Mouse (Mus musculus) hematopoietic stem cell, adult 5-6 weeks (primary cell): ENCODE measurements around the gene Aasdhppt. TPM values are rescaled to one million over a fixed set of nuclear protein-coding genes. Genes with fewer than 3 reads are reported as not detected.

Experiments used
- ATAC-seq, 2 experiments: fragments of 125-278 bp in 1 of 2; replicated peaks in 1 of 2; 2 replicates each; pipeline ENCODE4 v1.8.0; 2016 to 2017; ENCODE audit warnings: inconsistent platforms in 2 of 2, mild to moderate bottlenecking in 2 of 2, moderate number of reproducible peaks in 2 of 2, low read depth in 1 of 2, moderate TSS enrichment in 1 of 2; ENCODE audit not compliant: low FRiP score in 2 of 2, poor library complexity in 2 of 2, severe bottlenecking in 2 of 2, insufficient read depth in 1 of 2, low TSS enrichment in 1 of 2
- total RNA-seq: library from RNA; stranded (forward); fragments of 172-1452, 232-1000 nt; gene quantifications from 2 replicates; pipeline ENCODE4 v1.2.3, GENCODE M21; 2017

The Aasdhppt gene
- total RNA-seq = 28.6 and 36.1 TPM in 2 replicates

DNA sequence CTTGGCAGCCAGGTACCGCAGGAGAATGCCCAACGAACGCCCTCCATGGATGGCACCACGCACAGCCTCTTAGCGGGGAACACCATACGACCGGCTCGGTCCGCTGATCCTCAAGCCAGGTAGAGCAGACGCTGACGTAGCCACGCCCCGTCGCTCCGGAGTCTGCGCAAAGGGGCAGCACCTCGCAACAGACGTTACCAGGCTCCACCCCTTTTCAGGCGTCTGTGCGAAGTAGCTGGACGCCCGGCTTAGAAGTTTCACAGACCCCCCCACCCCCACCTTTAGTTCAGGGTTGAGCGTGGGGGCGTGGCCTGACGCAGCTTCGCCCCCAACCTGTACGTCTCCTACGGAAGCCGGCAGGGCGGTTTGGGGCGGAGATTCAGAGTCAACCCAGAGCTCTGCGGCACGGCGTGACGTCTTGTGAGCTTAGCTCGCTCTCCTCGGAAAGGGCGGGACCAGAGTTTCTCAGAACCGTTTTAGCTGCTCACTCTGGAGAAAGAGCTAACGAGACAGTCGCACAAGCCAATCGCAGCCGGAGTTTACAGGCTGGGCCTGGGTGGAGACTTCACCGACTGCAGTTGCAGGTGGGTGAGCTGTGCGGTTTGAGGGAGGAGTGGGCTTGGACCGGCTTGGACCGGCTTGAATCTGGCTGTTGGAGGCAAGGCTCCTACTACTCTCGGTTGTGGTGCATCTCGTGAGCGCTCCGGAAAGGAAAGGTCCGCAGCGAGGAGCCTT is at the start of gene Aasdhppt, which contains the start of gene Kbtbd3:
Gene Aasdhppt (minus strand): TSS at position 121 of the 735 bp plus-strand sequence.
Gene Kbtbd3 (plus strand): TSS at position 483 of the 735 bp plus-strand sequence.
- ATAC-seq = peak; percentile 90 to 93

DNA sequence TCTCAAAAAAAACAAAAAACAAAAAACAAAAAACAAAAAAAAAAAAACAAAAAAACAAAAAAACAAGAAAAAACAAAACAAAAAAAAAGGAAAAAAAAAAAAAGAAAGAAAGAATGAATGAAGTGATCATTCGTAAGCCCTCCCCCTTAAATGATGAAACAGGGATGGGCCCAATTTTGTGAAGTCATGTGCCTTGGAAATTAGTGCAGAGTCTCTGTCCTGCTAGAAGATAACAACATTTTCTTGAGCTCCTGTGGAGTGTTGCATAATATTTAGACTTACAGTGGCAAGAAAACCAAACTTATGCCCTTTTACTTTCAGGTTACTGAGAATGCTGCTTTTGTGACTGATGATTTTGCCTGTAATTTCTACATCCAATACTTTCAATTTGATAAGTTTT is 43.9 kb upstream of the Aasdhppt start:
- no peak for ATAC-seq

- ATAC-seq = peak in 1 of 2 experiments; percentile 58; a peak in 2 of 4 replicates
Measured at GRCm38 (mm10) chr9:4318939-4319721, 9.9 kb upstream of the Aasdhppt start.

- ATAC-seq = no peak
Measured at GRCm38 (mm10) chr9:4315746-4316145, 6.5 kb upstream of the Aasdhppt start.

GRCm38 (mm10) chr9:4313946-4314345 is 4.7 kb upstream of the Aasdhppt start:
- no peak for ATAC-seq

GRCm38 (mm10) chr9:4311162-4311561 is 1.9 kb upstream of the Aasdhppt start:
- no peak for ATAC-seq

DNA sequence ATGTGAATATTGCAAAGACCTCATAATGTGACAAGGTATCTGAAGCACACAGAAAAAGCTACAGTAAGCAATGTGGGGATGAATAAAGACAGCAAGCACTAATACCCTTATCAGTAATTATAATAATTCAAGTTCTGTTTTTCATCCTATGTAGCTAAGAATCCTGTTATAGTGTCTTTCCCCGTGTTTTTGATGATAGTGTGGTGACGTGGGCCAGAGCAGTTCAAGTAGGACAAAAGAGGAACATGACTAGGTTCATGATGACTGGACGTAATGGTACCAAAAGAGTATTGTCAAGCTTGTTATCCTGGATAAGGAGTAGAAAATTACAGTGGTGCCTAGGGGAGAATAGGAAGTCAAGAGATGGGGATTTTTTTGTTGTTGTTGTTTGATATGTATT is 1.4 kb upstream of the Aasdhppt start:
- no peak for ATAC-seq

- ATAC-seq = peak; percentile 42 to 61
Measured at GRCm38 (mm10) chr9:4308628-4309350, 482 bp downstream of the Aasdhppt start.

DNA sequence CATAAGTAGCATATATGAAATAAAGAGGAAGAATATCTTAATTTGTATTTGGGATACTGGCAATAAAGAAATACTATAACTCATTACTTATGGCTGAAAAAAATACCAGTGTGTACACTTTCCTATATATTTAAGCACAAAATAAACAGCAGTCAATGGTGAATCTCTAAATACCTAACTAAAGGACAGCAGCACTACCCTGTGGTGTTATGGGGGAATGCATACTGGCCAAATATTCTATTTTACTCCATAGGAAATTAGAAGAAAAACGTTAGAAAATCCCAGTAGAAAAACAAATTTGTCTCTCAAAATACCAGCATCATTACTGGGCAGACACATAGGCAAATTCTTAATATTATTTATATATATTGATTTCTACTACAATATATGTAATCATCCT is 4.4 kb downstream of the Aasdhppt start:
- ATAC-seq = no peak

DNA sequence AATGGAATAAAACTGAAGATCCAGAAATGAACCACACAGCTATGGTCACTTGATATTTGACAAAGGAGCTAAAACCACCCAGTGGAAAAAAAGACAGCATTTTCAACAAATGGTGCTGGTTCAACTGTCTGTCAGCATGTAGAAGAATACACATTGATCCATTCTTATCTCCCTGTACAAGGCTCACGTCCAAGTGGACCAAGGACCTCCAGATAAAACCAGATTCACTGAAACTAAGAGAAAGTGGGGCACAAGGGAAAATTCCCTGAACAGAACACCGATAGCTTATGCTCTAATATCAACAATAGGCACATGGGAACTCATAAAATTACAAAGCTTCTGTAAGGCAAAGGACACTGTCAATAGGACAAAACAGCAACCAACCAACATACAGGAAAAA is 8.8 kb downstream of the Aasdhppt start:
- no peak for ATAC-seq

DNA sequence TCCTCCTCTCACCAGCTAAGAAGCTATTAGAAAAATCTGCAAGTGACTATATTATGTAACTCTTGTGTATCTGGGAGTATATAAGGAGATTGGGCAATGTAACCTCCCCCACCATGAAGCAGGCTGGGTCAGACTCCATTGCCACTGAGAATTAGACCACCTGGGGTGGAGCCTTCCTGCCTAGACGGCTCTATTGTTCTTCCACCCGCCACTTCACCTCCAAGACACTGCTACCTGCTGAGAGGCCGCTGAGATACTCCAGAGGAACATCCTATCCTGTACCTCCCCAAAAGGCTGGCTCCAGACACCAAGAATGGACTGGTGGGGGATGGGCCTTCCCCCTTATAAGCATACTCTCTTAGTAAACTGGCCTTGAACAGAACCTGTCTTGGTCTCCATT is 25.4 kb downstream of the Aasdhppt start:
- ATAC-seq = no peak

GRCm38 (mm10) chr9:4266881-4267280 is 42.4 kb downstream of the Aasdhppt start:
- no peak for ATAC-seq

DNA sequence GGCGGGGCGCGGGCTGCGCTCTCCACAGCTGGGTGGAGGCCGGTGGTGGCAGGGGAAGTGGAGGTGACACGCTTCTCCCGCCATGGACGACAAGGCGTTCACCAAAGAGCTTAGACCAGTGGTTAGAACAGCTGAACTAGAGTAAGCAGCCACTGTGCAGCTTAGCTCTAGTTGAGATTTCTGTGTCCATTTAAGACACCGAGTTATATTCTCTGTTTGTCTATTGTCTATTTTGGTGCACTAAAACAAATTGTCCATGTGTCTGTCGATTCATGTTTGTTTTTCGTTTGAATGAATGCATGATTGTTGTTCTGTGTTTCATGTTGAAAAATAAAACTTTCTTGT is 48.6 kb downstream of the Aasdhppt start:
- ATAC-seq = no peak

DNA sequence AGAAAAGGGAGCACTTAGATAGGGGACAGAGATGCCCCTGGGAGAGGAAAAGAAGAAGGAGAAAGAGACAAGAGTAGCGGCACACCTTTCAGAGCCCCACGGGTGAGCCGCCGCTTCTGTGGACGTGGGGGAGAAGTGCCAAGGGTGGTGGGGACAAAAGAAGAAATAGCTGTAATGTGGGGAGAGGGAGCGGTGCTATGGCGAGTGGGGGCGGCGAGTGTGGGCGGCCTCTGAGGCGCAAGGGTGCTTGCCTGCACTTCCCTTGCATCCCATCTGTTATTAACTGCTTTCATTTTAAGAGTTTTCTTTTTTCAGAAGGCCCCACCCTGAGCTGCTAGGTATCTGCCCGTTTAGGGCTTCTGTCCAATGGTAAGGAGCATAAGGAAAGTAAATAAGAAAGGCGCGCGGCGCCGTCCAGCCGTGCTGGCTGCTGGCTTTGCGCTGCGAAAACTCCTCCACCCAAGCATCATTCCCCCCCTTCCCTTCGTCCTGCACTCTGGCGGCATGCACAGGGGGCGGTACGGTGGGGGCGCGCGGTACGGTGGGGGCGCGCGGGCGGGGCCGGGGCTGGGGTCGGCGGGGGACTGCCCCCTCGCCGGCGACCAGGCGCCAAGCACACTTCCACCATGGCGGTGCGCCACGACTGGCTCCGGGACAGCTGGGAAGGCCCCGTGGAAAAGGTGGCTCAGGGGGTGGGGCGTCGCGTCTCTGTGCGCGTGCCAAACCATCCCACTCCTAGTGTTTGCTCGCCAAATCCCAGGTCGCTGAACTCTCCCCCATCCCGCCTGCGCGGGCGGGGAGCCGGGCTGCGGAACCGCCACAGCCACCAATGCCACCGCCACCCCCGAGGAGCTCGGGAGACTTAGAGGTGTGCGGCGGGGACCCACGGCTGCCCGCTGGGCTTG is 49.2 kb downstream of the Aasdhppt start:
- no peak for ATAC-seq

- ATAC-seq = no peak
Measured at GRCm38 (mm10) chr9:4259074-4259473, 50.2 kb downstream of the Aasdhppt start.
